Mouse (Mus musculus): Measurements from ENCODE around the gene Map6.
"Not testable (repeated sequence)": the region's sequence is repeated elsewhere in the genome, so short reads cannot be mapped to it uniquely, and the experiment has no call there.

Gene Map6

DNA sequence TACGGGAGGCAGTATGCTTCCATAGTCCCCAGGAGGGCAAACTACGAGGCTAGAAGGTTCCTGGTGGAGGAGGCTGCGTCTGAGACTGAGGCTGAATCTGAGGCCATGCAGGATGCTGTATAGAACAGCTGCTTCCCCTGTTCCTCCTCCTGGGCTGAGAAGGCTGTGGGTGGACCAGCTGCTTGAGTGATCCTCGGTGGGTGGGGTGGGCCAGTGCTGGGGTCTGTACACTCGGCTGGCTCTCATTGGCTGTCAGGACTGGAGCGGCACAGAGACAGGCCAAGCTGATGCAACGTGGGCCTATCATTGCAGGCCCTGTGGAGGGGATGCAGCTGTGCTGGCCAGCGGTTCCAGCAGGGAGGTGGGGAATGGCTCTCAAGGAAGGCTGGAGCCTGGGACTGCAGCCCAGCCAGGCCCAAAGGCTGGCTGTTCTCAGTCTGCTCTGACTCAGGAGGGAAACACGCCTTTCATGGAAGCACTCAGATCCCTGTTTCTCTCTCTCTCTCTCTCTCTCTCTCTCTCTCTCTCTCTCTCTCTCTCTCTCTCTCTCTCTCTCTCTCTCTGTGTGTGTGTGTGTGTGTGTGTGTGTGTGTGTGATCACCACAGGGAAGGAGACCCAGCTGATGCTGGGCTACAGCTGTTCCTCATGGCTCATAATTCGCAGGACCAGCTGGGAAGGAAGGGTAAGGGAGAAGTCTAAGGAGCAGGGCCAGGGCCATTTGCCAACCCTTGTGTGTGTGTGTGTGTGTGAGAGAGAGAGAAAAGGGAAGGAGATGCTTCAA, 93.0 kb downstream of the Map6 start:
- peak; percentile 64 for DNase-seq

DNA sequence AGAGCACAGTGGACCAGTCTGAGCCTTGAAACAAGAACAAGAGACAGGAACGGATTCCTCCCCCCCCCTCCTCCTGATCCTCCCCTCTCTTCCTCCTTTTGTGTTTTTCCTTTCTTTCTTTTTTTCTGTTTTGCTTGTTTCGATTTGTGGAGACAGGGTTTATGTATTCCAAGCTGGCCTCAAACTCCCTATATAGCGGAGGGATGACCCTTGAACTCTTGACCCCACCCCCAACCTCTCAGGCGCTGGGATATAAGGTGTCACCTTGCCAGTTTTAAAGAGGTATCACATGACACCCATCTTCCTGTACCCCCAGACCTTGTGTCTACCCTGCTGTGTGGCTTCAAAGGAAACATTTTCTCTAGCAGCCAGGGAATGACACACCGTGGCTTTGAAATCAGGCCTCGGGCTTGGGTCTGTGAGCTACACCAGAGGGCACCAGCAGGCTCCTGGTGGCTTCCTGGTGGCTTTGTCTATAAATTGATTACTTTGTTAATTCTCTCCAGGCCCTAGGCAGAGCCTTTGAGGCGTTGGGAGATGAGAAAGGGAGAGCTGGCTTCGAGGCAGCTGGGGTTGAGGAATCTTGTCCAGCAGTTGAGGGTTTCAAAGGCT, 93.7 kb downstream of the Map6 start:
- DNase-seq: no peak

DNA sequence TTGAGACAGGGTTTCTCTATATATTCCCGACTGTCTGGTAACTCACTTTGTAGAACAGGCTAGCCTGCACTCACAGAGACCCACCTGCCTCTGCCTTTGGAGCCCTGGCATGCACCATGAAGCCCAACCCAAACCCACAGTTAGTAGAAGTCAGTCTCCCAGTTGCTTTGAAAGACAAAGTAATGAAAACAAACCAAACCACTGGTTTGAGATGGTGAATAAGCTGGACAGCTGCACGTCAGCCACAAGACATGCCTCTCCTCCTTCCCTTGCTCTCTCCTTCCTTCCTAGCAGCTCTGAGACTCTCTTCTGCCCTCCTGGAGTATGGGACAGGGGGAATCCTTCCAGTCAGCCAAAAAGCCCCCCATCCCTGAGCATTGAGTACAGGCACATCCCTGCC, 94.9 kb downstream of the Map6 start:
- DNase-seq: no peak

DNA sequence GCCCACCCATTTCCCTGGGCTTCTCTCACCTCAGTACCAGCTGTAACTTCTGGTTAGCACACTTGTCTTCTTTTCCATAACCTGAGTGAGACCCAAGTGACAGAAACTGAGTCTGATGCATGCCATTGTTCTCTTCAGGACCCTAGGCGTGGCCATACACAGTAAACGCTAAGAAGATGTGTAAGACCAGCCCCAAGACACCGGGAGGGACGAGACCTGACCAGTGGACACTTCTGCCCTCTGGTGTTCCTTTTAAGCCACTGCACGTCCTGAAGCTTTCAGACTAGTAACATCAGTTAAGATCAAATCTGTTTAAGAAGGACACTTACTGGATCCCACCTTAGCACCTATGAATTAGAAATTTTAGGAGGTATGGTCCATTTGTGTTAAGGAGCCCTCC, 97.8 kb downstream of the Map6 start:
- DNase-seq: peak; percentile 70

DNA sequence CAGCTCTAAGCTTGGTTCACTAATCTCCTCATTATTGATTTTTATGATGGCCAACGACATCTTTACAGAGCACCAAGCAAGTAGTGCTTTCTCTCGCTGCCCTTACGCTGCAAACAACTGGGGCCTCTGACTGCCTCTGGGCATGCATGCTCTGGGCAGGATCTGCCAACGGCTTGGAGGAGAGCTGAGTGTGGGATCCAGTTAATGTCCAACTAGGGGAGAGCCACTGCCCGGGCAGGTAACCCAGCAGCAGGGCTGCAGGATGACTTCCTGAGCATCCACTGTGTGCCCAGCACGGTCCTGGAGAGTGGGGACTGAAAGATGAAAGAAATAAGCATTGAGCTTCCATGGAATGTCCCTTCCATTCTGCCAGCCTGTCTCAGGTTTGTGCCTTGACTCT, 99.5 kb downstream of the Map6 start:
- DNase-seq: no peak

DNA sequence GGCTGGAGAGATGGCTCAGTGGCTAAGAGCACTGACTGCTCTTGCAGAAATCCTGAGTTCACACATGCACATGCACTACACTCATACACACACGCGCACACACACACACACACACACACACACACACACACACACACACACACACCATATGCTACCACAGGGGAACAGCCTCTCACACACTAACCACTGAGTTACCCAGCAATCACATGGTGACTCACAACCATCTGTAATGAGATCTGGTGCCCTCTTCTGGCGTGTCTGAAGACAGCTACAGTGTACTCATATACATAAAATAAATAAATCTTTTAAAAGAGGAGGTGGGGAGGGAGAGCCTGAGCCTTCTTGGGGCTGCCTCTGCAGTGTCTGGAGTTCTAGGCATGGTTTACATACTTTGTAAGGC, 107.1 kb downstream of the Map6 start:
- DNase-seq: not testable (repeated sequence)

DNA sequence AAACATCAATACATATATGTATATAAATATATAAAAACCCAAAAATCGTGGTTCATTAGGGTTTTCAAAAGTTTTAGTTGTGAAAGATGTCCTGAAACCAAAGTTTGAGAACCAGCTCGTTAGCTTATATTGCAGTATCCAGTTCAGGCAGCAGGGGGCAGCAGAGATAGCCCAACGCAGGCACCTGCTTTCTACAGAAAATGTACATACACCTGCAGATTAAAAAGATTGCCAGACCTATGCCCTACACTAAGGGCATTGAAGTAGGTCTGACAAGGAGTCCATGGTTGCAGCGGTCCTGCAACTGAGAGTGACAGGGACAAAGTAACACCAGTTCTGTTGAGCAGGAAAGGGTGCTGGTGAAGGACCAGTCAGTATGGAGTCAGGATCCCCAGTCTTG, 108.2 kb downstream of the Map6 start:
- peak; percentile 82 for DNase-seq

DNA sequence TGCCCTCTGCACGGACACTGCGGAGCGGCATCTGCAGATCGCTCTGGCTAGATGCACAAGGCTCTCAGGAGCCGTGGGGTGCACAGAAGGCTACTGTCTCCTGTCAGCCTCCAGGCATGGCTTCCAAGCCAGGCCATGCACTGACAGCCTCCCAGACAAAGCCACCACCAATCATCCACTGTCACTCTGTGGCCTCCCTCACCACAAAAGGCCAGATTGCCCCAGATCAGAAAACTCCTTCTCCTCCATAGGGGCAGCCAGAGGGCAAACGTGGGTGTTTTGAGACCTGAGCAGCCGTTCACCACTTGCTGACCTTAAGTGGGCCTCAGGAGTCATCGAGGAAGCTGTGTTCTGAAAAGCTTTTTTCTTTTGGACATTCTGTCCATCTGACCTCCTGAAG, 111.6 kb downstream of the Map6 start:
- no peak for DNase-seq

DNA sequence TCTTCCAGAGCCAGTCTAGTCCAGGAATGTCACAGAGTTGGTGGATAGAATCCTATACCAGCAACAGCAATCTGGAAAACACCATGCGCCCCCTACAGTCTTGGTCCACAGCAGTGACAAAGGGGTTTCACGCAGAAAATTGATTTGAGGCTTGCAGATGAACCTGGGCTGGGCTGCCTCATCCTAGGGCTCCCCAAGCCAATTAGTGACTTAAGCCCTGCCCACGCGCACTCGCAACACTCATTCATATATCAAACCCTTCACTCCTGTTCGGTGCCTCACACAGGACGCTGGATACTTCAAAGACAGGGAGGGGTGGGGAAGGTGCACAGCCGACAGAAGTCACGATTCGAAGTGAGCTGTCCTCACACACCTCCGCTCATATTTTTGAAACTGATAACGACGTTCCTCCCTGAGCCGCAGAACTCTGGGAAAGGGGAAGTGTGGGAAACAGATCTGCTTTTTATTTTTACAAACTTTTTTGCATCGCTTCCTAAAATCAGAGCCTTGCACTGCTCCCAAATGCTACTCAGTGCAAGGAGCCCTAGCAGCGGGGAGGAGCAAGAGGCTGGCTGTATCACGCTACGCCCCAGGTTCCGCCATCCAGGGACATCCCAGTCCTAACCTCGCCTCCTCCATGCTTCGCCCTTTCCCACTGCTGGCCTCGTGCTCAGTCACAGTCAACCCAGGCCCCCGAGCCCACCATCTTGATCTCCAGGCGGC, 113.4 kb downstream of the Map6 start:
- peak; percentile 55 for DNase-seq

DNA sequence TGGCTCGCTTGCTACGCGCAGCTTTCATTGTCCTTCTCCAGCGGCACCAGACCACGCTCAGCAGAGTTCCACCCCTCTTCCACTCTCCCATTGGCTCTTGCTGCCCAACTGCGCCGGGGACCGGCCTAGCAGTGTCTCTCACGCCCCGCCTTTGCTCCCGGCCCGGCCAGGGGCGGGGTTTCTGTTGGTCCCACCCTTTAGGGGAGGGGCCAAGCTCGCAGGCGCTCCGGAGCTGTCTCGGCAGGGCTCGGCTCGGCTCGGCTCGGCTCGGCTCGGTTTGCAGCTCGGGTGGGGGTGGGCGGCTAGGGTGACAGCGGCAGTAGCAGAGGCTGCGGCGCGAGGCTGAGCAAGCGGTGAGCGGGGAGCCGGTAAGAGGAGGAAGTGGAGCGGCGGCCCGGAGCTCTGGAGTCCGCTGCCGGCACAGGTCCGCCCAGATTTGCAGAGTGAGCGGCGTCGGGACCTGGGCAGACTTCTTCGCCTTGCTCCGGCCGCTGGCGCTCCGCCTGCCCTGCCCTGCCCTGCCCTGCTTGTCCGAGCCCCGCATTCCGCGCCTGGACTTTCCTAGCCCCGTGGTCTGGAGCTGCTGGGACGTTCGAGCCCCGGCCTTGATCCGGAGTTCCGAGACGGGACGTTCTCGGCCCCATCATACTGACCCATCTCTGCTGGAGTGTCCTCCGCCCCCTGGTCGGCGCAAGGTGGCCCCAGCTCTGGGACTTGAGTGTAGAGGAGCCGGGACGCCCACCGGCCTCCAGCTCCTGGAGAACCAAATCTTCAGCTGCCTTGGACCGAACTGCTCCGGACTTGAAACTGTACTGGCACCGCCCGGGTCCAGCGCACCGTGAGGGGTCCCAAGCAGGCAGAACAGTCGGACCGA, 114.2 kb downstream of the Map6 start, which contains the start of gene Gdpd5:
Gene Gdpd5 (plus strand): TSS at position 201 of the 874 bp plus-strand sequence.
- peak; percentile 100 for DNase-seq

DNA sequence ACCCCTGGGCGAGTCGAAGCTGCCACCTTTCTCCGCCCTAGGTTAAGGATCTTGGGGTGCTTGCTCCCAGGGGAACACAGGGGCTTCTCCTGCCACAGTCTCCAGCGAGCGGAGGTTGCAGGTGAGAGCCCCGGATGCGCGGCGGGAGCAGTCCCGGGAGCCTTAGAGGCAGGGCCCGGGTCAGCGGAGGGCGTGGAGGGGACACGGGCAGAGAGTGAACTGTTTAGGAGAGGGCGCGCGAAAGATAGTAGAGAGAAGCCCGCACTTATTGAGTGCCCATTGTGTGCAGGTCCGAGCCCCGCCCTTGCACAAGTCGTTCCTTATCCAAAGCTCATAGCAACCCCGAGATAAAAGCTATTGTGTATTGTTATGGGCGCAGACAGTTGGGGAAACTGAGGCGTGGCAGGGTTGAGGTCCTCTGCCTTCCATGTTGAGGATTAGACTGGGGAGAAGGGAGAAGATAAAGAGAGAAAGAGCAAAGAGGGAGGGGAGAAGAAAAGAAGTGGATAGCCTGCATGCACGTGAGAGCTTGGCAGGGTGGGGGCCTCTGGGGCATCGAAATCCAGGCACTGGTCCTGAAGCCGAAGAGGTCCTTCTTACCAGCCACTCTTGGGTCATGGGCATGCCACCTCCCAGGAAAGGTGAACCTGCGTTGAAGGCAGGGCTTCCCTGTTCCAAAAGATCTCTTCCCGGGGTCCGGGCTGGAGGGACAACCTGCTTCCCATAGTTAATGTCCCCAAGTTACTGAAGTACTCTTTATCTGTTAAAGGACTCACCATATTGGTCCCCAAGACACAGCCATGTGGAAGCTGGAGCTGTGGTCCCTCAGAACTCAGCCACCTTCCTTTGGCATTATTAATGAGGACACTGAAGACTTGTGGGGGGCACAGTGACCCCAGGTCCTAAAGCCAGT, 115.1 kb downstream of the Map6 start:
- DNase-seq: no peak

DNA sequence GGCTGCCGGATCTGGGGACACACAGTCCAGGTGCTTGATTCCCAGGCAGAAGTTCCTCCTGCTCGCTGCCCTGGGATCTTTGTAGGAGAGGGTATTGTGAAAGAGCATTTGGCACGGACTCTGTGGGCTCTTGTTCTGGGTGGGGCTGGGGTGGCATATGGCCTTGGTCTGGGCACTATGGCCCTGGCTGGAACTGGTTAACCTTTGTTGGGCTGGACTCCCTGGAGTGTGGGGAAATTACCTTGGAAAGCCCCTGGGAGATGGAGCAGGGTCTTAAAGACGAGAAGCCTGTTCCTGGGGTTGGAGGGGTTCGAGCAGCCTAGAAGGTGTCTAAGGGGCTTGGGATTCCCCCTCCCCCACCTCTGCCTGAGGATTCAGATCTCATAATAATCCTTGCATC, 116.0 kb downstream of the Map6 start:
- DNase-seq: no peak

DNA sequence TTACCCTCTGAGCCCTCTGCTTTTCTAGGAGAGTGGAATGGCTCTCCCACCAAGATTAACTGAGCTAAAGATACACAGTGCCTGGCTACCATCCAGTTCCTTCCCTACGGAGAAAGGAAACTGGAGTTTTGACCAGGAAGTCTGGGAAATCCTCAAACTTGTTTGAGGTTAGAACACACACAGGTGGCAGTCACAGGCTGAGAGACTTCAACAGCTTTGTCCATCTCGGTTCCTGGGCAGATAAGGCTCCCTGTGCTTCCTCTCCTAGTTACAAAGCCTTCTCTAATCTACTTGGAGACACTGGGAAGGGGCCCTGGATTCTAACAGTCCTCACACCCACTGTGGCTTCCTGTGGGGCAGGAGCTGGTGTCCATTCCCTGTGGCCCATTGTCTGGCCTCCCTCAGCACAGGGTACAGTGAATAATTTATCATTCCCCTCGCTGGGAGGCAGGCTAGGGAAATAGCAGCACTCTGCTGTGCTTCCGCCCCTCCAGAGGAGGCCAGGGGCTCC, 116.9 kb downstream of the Map6 start:
- DNase-seq: no peak

DNA sequence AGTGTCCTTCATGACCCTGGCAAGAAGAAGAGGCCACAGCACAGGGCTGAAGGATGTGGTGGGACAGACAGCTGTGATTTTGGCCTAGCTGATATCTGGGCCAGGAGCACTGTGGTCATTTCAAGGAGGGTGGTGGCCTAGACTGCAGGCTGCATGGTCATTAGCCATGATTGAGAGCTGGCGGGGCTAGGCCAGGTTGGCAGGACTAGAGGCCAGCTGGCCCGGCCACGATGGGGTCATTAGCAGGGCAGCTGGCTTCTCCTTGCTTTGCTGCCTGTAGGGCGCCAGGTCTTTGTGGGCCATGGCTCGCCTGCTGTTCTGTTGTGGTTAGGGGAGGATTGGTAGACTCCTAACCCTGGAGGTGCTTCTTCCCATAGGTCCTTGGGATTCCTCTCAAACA, 118.8 kb downstream of the Map6 start:
- DNase-seq: no peak

Data from right cerebral cortex, postnatal 14 days (tissue).